Mouse (Mus musculus): ENCODE results near the gene Ankrd7. TPM values are rescaled to one million over a fixed set of nuclear protein-coding genes. Genes with fewer than 3 reads are reported as not detected.
"Not testable (repeated sequence)": the region's sequence is repeated elsewhere in the genome, so short reads cannot be mapped to it uniquely, and the experiment has no call there.

Gene Ankrd7
- polyA plus RNA-seq (2014; fragmentation: Nextera tagmentation; extraction: Ambion mirVana), result not detected in 2 replicates

DNA sequence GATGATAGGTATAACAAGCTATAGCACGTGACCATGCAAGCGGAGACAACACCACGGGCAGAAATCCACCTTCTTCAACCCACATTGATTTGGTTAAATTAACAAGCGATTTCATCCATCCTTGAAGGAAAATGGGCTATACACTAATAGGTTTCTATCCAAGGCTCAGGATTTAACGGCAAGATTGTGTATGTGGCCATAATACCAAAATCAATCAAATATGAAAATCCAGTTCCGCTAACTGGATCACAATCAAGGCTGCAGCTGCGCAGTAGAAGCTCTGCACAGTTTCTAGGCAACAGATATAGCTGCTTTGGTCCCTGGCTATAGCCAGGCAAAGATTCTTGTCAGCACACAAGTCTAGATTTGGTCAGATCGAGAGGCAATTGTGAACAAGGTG is at the start of gene Ankrd7:
Gene Ankrd7, plus strand, starts transcription at position 301 of the 400 bp plus-strand sequence.
- H3K9me3 ChIP-seq (ENCODE audit: control insufficient read depth, low read length), result no peaks in the 10 kb centered on the region
- no peaks in the 10 kb centered on the region for H3K4me1 ChIP-seq (ENCODE audit: control insufficient read depth, insufficient read depth, low read length)
- H3K36me3 ChIP-seq (ENCODE audit: control insufficient read depth, insufficient read depth, low read length), result no peaks in the 10 kb centered on the region
- no peak for ATAC-seq (ENCODE audit: low FRiP score, low TSS enrichment)
- no peak within 1 kb of the TSS for H3K9ac ChIP-seq (ENCODE audit: low read depth, low read length)
- no peaks in the 10 kb centered on the region for H3K27me3 ChIP-seq (ENCODE audit: control insufficient read depth, insufficient read depth, low read length)
- H3K4me2 ChIP-seq (replicated peaks; ENCODE audit: low read depth, low read length), result no peak within 1 kb of the TSS
- no peak within 1 kb of the TSS for H3K27ac ChIP-seq (ENCODE audit: low read depth, low read length)
- WGBS, result 96% methylated on average over 8 of the region's 8 CpGs
- H3K4me3 ChIP-seq (ENCODE audit: low read length), result no peak within 1 kb of the TSS

DNA sequence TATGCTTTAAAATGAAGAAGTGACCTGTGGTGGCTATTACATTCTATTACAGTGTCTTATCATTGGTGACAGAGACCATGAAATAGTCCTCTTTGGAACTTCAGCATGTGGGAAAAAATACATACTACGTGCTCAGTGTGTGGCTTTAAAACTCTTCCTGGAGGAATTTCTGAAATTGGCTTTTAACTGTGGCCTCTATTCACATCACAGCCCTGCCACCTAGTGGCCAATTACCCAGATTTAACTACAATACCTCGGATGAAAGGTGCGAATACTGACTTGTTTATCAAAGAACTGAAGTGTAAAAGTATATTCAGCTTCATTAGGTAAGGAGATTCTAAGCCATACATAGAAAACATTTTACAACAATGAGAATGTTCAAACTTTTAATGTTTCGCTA is 46.8 kb upstream of the Ankrd7 start:
- Histone ChIP-seq H3K9ac (ENCODE audit: low read depth, low read length) (no peak overlapping the region), H3K4me2 (replicated peaks; ENCODE audit: low read depth, low read length) (no peak overlapping the region), H3K36me3 (ENCODE audit: control insufficient read depth, insufficient read depth, low read length) (no peaks in the 10 kb centered on the region), H3K27me3 (ENCODE audit: control insufficient read depth, insufficient read depth, low read length) (no peaks in the 10 kb centered on the region), H3K4me1 (ENCODE audit: control insufficient read depth, insufficient read depth, low read length) (no peaks in the 10 kb centered on the region), H3K27ac (ENCODE audit: low read depth, low read length) (no peak overlapping the region), H3K4me3 (ENCODE audit: low read length) (no peak overlapping the region), H3K9me3 (ENCODE audit: control insufficient read depth, low read length) (no peaks in the 10 kb centered on the region)
- no peak for ATAC-seq (ENCODE audit: low FRiP score, low TSS enrichment)
- 9% methylated on average over 4 of the region's 4 CpGs for WGBS

DNA sequence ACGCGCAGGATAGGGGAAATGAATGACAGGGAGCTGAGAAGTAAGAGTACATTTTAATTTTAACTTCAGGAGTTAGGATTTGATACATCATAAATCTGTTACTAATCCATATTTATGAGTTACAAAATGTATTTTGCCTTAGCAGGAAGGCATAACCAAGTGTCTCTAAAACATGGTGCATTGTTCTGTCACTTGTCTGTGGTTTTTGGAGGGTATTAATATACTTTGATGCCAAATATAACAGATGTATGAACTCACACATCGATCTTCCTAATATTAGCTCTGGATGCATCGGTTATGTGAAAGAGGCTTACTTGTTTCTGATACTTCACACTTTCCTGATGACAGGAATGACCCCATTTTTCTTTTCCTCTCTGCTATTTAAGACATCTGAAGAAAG is 45.9 kb upstream of the Ankrd7 start:
- no peak overlapping the region for H3K4me2 ChIP-seq (replicated peaks; ENCODE audit: low read depth, low read length)
- no peak overlapping the region for H3K27ac ChIP-seq (ENCODE audit: low read depth, low read length)
- no peaks in the 10 kb centered on the region for H3K36me3 ChIP-seq (ENCODE audit: control insufficient read depth, insufficient read depth, low read length)
- H3K4me3 ChIP-seq (ENCODE audit: low read length), result no peak overlapping the region
- ATAC-seq (ENCODE audit: low FRiP score, low TSS enrichment), result no peak
- H3K27me3 ChIP-seq (ENCODE audit: control insufficient read depth, insufficient read depth, low read length), result no peaks in the 10 kb centered on the region
- H3K4me1 ChIP-seq (ENCODE audit: control insufficient read depth, insufficient read depth, low read length), result no peaks in the 10 kb centered on the region
- 72% methylated on average over 4 of the region's 4 CpGs for WGBS
- no peak overlapping the region for H3K9ac ChIP-seq (ENCODE audit: low read depth, low read length)
- H3K9me3 ChIP-seq (ENCODE audit: control insufficient read depth, low read length), result no peaks in the 10 kb centered on the region

DNA sequence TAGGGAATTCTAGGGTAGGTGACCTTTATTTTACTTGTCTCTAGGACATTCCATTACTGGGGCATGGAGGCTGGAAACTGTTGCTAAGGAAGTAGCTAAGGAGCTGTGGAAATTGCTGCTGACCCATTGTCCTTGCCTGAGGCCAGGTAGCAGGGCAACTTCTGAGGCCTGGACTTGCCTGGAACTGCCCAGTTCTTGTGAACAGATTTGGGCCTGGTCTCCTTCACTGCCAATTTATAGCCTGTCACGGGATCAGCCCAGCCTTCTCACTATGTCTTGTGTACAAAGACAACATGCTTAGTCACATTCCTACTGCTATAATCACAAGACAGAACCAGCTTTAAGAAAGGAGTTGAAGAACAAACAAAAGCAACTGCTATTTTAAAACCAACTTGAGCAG is 43.3 kb upstream of the Ankrd7 start:
- WGBS, result 32% methylated on average over 1 of the region's 1 CpGs
- no peaks in the 10 kb centered on the region for H3K36me3 ChIP-seq (ENCODE audit: control insufficient read depth, insufficient read depth, low read length)
- no peak for ATAC-seq (ENCODE audit: low FRiP score, low TSS enrichment)

DNA sequence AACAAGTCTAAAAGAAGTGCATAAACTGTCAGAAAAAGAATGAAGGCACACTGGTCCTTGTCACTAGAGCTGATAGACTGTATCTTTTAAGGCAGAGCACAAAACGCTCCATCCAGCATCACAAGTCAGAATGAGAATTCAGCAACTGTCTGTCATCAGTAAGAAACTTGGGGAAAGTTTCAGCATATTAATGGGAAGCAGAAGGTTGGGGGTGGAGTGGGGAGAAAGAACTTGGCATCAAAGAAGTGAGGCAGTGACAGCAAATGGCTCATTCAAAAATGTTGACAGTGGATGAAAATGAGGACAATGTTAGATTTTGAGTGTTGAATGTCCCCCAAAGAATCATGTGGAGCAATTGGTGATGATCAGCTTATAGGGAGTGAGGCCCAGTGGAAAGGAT is 33.2 kb upstream of the Ankrd7 start:
- H3K27me3 ChIP-seq (ENCODE audit: control insufficient read depth, insufficient read depth, low read length), result no peaks in the 10 kb centered on the region
- H3K4me3 ChIP-seq (ENCODE audit: low read length), result no peak overlapping the region
- H3K27ac ChIP-seq (ENCODE audit: low read depth, low read length), result no peak overlapping the region
- H3K36me3 ChIP-seq (ENCODE audit: control insufficient read depth, insufficient read depth, low read length), result no peaks in the 10 kb centered on the region
- no peaks in the 10 kb centered on the region for H3K4me1 ChIP-seq (ENCODE audit: control insufficient read depth, insufficient read depth, low read length)
- no peaks in the 10 kb centered on the region for H3K9me3 ChIP-seq (ENCODE audit: control insufficient read depth, low read length)
- ATAC-seq (ENCODE audit: low FRiP score, low TSS enrichment), result no peak
- WGBS, result 85% methylated on average over 1 of the region's 1 CpGs
- no peak overlapping the region for H3K4me2 ChIP-seq (replicated peaks; ENCODE audit: low read depth, low read length)
- H3K9ac ChIP-seq (ENCODE audit: low read depth, low read length), result no peak overlapping the region

More for the DNA sequence above, 43.3 kb upstream of the Ankrd7 start:
- Histone ChIP-seq H3K4me3 (ENCODE audit: low read length) (no peak overlapping the region), H3K9me3 (ENCODE audit: control insufficient read depth, low read length) (no peaks in the 10 kb centered on the region), H3K4me1 (ENCODE audit: control insufficient read depth, insufficient read depth, low read length) (no peaks in the 10 kb centered on the region), H3K9ac (ENCODE audit: low read depth, low read length) (no peak overlapping the region), H3K27me3 (ENCODE audit: control insufficient read depth, insufficient read depth, low read length) (no peaks in the 10 kb centered on the region), H3K4me2 (replicated peaks; ENCODE audit: low read depth, low read length) (no peak overlapping the region), H3K27ac (ENCODE audit: low read depth, low read length) (peak overlapping the region; percentile 24; the same call in 1 of the 2 replicates)

DNA sequence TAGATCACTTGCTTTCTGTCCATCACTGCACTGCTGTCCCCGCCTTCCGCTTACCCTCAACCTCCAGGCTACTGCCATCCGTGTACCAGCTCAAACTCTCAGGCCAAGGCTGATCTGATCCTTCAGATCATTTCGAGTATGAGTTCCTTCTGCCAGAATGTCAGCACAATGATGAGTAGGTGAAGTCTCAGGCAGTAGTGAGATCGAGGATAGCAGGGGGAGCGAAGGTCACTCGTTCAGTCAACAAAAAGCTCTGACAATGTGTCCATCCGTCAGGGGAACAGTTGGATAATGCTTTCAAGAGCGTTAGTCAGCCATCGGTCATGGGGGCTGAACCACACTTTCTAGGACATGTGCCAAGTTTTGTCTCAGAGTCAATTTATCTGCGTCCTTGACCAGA is 21.6 kb upstream of the Ankrd7 start:
- H3K27me3 ChIP-seq (ENCODE audit: control insufficient read depth, insufficient read depth, low read length); H3K4me2 ChIP-seq (replicated peaks; ENCODE audit: low read depth, low read length); ATAC-seq (ENCODE audit: low FRiP score, low TSS enrichment); H3K27ac ChIP-seq (ENCODE audit: low read depth, low read length); H3K9ac ChIP-seq (ENCODE audit: low read depth, low read length); H3K9me3 ChIP-seq (ENCODE audit: control insufficient read depth, low read length); H3K4me3 ChIP-seq (ENCODE audit: low read length); H3K4me1 ChIP-seq (ENCODE audit: control insufficient read depth, insufficient read depth, low read length); H3K36me3 ChIP-seq (ENCODE audit: control insufficient read depth, insufficient read depth, low read length): not testable (repeated sequence)
- WGBS, result 83% methylated on average over 4 of the region's 11 CpGs

DNA sequence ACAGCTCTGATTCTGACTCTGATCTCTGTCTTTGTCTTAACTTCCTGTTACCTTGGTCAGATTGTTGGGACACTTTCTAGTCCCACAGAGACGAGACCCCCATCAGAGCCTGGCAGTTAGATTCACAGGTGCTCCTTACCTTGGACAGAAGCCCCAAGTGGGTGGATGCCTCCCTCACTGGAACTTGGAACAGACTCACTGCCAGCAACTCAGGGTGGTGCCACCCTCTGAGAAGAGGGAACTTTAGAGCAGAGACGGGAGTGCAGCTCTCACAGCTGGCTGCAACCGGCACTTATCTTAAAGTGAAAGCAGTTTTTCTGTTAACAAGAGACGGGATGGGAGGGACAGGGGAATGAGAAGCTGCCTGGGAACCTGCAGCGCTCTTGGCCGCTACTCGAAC is 20.5 kb upstream of the Ankrd7 start:
- not testable (repeated sequence) for H3K4me3 ChIP-seq (ENCODE audit: low read length)

DNA sequence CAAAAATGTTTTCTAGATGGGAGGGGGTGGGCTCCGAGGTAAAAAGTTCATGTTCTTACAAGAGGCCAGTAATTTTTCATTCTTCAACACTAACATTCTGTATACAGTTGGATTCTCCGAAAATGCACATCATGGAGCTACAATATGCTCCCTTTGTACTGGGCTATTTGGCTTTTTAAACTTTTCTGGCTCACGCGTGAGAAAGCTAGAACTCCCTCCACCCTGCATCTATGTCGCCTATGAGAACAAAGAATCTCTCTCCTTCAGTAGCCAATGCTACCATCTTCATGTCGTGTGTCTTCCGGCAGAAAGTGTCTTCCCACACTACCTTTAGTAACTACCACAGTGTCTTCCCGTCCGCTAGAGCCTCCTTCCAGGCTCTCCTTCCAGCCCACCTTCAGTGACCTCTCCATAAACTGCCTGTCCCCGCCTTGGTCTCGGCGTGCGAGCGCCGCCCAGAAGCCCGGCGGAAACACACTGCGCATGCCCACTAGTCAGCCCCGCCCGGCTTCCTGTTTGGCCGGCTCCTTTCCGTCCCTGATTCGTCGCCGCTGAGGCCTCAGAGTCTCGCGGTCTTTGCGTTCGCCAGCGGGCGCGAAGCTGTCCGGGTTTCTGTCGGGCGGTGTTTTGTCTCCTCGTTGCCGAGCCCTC is 17.9 kb upstream of the Ankrd7 start, which contains the start of gene Lsm8:
Gene Lsm8, plus strand, starts transcription at position 529 of the 651 bp plus-strand sequence.
- WGBS, result 1% methylated on average over 37 of the region's 37 CpGs
- ATAC-seq (ENCODE audit: low FRiP score, low TSS enrichment), result peak; percentile 100
- peak within 1 kb of the TSS; percentile 78 for H3K9ac ChIP-seq (ENCODE audit: low read depth, low read length)

More for the DNA sequence above, 20.5 kb upstream of the Ankrd7 start:
- not testable (repeated sequence) for H3K9ac ChIP-seq (ENCODE audit: low read depth, low read length); H3K4me1 ChIP-seq (ENCODE audit: control insufficient read depth, insufficient read depth, low read length); H3K4me2 ChIP-seq (replicated peaks; ENCODE audit: low read depth, low read length); H3K36me3 ChIP-seq (ENCODE audit: control insufficient read depth, insufficient read depth, low read length); H3K9me3 ChIP-seq (ENCODE audit: control insufficient read depth, low read length); ATAC-seq (ENCODE audit: low FRiP score, low TSS enrichment); H3K27me3 ChIP-seq (ENCODE audit: control insufficient read depth, insufficient read depth, low read length); H3K27ac ChIP-seq (ENCODE audit: low read depth, low read length)
- 18% methylated on average over 5 of the region's 7 CpGs for WGBS

DNA sequence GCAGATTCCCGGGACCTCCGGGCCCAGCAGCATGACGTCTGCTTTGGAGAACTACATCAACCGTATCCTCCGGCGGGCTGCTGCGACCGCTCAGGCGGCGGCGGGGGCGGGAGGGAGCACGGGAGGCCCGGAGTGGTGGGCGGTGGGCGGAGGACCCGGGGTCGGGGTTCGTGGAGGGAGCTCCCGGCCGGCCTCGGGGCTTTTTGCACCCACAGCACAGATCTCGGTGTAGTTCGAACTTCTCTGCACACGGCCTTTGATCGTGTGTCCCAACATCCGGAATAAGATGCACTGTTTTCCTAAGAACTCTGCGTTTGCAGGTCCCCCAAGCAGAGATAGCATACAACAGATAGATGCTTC is 17.4 kb upstream of the Ankrd7 start:
- Histone ChIP-seq H3K4me1 (ENCODE audit: control insufficient read depth, insufficient read depth, low read length) (peaks cover 8% of the 10 kb centered on the region; the same call in 1 of the 2 replicates), H3K36me3 (ENCODE audit: control insufficient read depth, insufficient read depth, low read length) (peaks cover 27% of the 10 kb centered on the region; the same call in 1 of the 2 replicates), H3K9me3 (ENCODE audit: control insufficient read depth, low read length) (no peaks in the 10 kb centered on the region), H3K27ac (ENCODE audit: low read depth, low read length) (peak overlapping the region; percentile 85), H3K4me2 (replicated peaks; ENCODE audit: low read depth, low read length) (peak overlapping the region; percentile 53), H3K4me3 (ENCODE audit: low read length) (peak overlapping the region; percentile 67), H3K27me3 (ENCODE audit: control insufficient read depth, insufficient read depth, low read length) (no peaks in the 10 kb centered on the region), H3K9ac (ENCODE audit: low read depth, low read length) (peak overlapping the region; percentile 78)
- WGBS, result under 1% methylated on average over 28 of the region's 28 CpGs
- ATAC-seq (ENCODE audit: low FRiP score, low TSS enrichment), result no peak

More for the DNA sequence above, 17.9 kb upstream of the Ankrd7 start, which contains the start of gene Lsm8:
- Histone ChIP-seq H3K4me1 (ENCODE audit: control insufficient read depth, insufficient read depth, low read length) (peaks cover 8% of the 10 kb centered on the region; the same call in 1 of the 2 replicates), H3K4me2 (replicated peaks; ENCODE audit: low read depth, low read length) (peak within 1 kb of the TSS; percentile 58), H3K36me3 (ENCODE audit: control insufficient read depth, insufficient read depth, low read length) (peaks cover 22% of the 10 kb centered on the region; the same call in 1 of the 2 replicates), H3K27me3 (ENCODE audit: control insufficient read depth, insufficient read depth, low read length) (no peaks in the 10 kb centered on the region), H3K27ac (ENCODE audit: low read depth, low read length) (peak within 1 kb of the TSS; percentile 91), H3K9me3 (ENCODE audit: control insufficient read depth, low read length) (no peaks in the 10 kb centered on the region), H3K4me3 (ENCODE audit: low read length) (peak within 1 kb of the TSS; percentile 67)
